8 mouse cellular contexts compared by ENCODE assay signal in the genomic region with DNA sequence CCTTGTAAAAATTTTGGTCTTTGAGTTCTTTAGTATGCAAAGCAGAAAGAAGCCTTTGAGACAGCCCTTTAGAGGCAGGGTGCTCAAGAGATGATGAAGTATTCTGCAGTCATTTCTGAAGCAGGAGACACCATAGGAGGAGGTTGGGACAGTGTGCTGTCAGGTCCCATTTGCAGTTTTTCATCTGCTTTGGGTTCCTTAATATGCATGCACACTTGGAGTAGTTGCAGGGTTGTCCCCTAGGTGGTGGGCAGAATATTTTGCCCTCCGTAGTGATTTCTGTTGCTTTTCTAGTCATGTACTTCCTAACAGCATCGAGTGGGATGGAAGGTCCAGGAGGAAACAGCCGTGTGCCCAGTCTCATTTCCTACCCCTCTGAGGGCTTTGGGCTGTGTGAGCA.
A peak's percentile ranks its signal among the peaks of the same experiment; 100 is the strongest.
DNase-seq lines count a peak whose midpoint lies in the region; ATAC-seq and TF ChIP-seq lines count a peak whose summit lies in the region.

No protein-coding gene starts in this region.

- no peaks in the 10 kb centered on the region for H3K36me3 ChIP-seq in embryonic facial prominence, embryonic 13.5 days
- no peaks in the 10 kb centered on the region for H3K36me3 ChIP-seq in intestine, embryonic 15.5 days

- H3K4me3 ChIP-seq in layer of hippocampus, adult 2 months = no peak overlapping the region
- H3K4me3 ChIP-seq in embryonic facial prominence, embryonic 13.5 days = no peak overlapping the region
- no peak overlapping the region for H3K4me3 ChIP-seq in intestine, embryonic 15.5 days (replicated peaks)

- no peaks in the 10 kb centered on the region for H3K9me3 ChIP-seq in embryonic facial prominence, embryonic 13.5 days
- no peaks in the 10 kb centered on the region for H3K9me3 ChIP-seq in intestine, embryonic 15.5 days

- ATAC-seq in embryonic facial prominence, embryonic 13.5 days (ENCODE audit: insufficient number of reproducible peaks, insufficient read depth, low FRiP score, low TSS enrichment, low read depth) = no peak
- no peak for ATAC-seq in intestine, embryonic 15.5 days

- 55% methylated on average over 3 of the region's 3 CpGs for WGBS in embryonic facial prominence, embryonic 13.5 days
- 53% methylated on average over 3 of the region's 3 CpGs for WGBS in intestine, embryonic 15.5 days

- no peaks in the 10 kb centered on the region for H3K27me3 ChIP-seq in embryonic facial prominence, embryonic 13.5 days
- no peaks in the 10 kb centered on the region for H3K27me3 ChIP-seq in intestine, embryonic 15.5 days (replicated peaks)

- 0 out of 2 replicates have a peak overlapping the region, but pooled peaks have one; percentile 12 for H3K9ac ChIP-seq in embryonic facial prominence, embryonic 13.5 days
- no peak overlapping the region for H3K9ac ChIP-seq in intestine, embryonic 15.5 days

- DNase-seq in layer of hippocampus, adult 2 months (ENCODE audit: low spot score in 2 of 2) = no peak
- DNase-seq in layer of hippocampus, postnatal 25 days (ENCODE audit: extremely low spot score in 1 of 2, low spot score in 1 of 2) = no peak
- DNase-seq in natural killer cell, adult 2 months (ENCODE audit: low spot score in 2 of 2) = peak; percentile 35 to 53
- DNase-seq in left cerebral cortex, adult 9 months (ENCODE audit: low spot score in 2 of 2) = no peak
- DNase-seq in urinary bladder, adult 18-20 months (ENCODE audit: low spot score in 2 of 2) = no peak
- no peak for DNase-seq in c-Kit-positive CD71-positive TER-119-positive erythroid progenitor cells, embryonic 14.5 days (ENCODE audit: low spot score)

- peak overlapping the region; percentile 79 for H3K4me2 ChIP-seq in embryonic facial prominence, embryonic 13.5 days
- peak overlapping the region; percentile 38 for H3K4me2 ChIP-seq in intestine, embryonic 15.5 days (replicated peaks)

- H3K4me1 ChIP-seq in embryonic facial prominence, embryonic 13.5 days = peaks cover 47% of the 10 kb centered on the region
- peaks cover 17% of the 10 kb centered on the region for H3K4me1 ChIP-seq in intestine, embryonic 15.5 days (replicated peaks)

- no peak overlapping the region; the same call in 1 of the 2 replicates for H3K27ac ChIP-seq in layer of hippocampus, adult 2 months
- H3K27ac ChIP-seq in embryonic facial prominence, embryonic 13.5 days = no peak overlapping the region
- H3K27ac ChIP-seq in intestine, embryonic 15.5 days = no peak overlapping the region

- peak; percentile 47 for TF ChIP-seq CTCF in layer of hippocampus, adult 2 months (conservative IDR thresholded peaks at IDR 0.05)

Comparison
In these comparisons a context has a peak if more than half of its experiments do, and no peak if none do; other contexts are left out.
1. DNase-seq: peak in natural killer cell, adult 2 months (2 of 2); none in layer of hippocampus, adult 2 months (0 of 2), layer of hippocampus, postnatal 25 days (0 of 2), left cerebral cortex, adult 9 months (0 of 2), urinary bladder, adult 18-20 months (0 of 2) and c-Kit-positive CD71-positive TER-119-positive erythroid progenitor cells, embryonic 14.5 days (single experiment).